Mouse (Mus musculus): ENCODE results near the gene Tspan4. TPM values are rescaled to one million over a fixed set of nuclear protein-coding genes. Genes with fewer than 3 reads are reported as not detected.
A peak's percentile ranks its signal among the peaks of the same experiment; 100 is the strongest.
"Not testable (repeated sequence)": the region's sequence is repeated elsewhere in the genome, so short reads cannot be mapped to it uniquely, and the experiment has no call there.

Gene Tspan4
- polyA plus RNA-seq, 1 experiment = 15.7 TPM

- Histone ChIP-seq H3K27me3 (ENCODE audit: control insufficient read depth, insufficient read depth, low read length) (no peaks in the 10 kb centered on the region), H3K27ac (ENCODE audit: insufficient read depth, low read depth, low read length) (no peak overlapping the region), H3K4me1 (ENCODE audit: control insufficient read depth, insufficient read depth, insufficient read length, low read length) (peaks cover 23% of the 10 kb centered on the region), H3K4me3 (ENCODE audit: low read depth, low read length) (no peak overlapping the region), H3K36me3 (ENCODE audit: control insufficient read depth, insufficient read depth, low read length) (no peaks in the 10 kb centered on the region)
- no peak for TF ChIP-seq POLR2A (IDR thresholded peaks at IDR 0.05; ENCODE audit: low read depth, low read length)
- peak; percentile 90; the same call in 1 of the 2 replicates for TF ChIP-seq CTCF (IDR thresholded peaks at IDR 0.05; ENCODE audit: extremely low read depth, insufficient read length, insufficient replicate concordance, low read depth, low read length)
- 18% methylated on average over 6 of the region's 6 CpGs for WGBS
Measured at GRCm38 (mm10) chr7:141440613-141441012, 34.4 kb upstream of the Tspan4 start.

DNA sequence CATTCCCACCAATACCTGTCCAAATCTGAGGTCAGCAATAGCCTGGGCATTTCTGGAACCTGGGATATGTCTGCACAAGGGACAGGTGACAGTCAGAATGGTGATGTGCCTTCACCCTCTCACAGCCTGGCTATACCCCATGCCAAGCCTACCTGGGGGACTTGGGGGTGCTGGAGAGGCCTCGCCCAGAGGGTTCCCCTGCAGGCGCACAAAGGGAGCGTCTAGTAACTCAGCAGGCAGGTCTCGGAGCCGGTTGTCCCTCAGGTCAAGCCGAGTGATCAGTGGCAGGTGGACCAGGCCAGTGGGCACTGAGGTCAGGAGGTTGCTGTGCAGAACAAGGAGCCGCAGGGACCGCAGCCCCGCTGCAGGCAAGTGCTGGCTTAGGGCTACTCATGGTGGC is 33.6 kb upstream of the Tspan4 start:
- WGBS = 96% methylated on average over 9 of the region's 9 CpGs
- TF ChIP-seq POLR2A (IDR thresholded peaks at IDR 0.05; ENCODE audit: low read depth, low read length) (no peak), CTCF (IDR thresholded peaks at IDR 0.05; ENCODE audit: extremely low read depth, insufficient read length, insufficient replicate concordance, low read depth, low read length) (no peak)
- Histone ChIP-seq H3K4me1 (ENCODE audit: control insufficient read depth, insufficient read depth, insufficient read length, low read length) (peaks cover 15% of the 10 kb centered on the region), H3K27me3 (ENCODE audit: control insufficient read depth, insufficient read depth, low read length) (no peaks in the 10 kb centered on the region), H3K27ac (ENCODE audit: insufficient read depth, low read depth, low read length) (no peak overlapping the region), H3K36me3 (ENCODE audit: control insufficient read depth, insufficient read depth, low read length) (no peaks in the 10 kb centered on the region), H3K4me3 (ENCODE audit: low read depth, low read length) (no peak overlapping the region)

DNA sequence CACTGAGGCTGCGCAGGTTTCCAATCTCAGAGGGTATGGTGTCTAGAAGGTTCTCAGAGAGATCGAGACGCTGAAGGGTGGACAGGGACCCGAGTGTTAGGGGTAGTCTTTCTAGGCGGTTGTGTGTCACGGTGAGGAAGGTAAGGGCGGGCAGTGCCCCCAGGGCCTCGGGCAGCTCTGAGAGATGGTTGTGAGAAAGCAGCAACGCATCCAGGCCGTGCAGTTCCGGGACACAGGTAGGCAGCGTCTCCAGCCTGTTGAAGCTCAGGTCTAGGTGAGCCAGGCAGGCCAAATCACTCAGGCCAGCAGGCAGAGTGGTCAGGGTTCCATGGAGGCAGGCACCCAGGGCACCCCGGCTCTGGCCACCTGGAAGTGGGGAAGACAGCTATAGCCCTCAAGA is 32.8 kb upstream of the Tspan4 start:
- peaks cover 14% of the 10 kb centered on the region for H3K4me1 ChIP-seq (ENCODE audit: control insufficient read depth, insufficient read depth, insufficient read length, low read length)
- 89% methylated on average over 13 of the region's 13 CpGs for WGBS

DNA sequence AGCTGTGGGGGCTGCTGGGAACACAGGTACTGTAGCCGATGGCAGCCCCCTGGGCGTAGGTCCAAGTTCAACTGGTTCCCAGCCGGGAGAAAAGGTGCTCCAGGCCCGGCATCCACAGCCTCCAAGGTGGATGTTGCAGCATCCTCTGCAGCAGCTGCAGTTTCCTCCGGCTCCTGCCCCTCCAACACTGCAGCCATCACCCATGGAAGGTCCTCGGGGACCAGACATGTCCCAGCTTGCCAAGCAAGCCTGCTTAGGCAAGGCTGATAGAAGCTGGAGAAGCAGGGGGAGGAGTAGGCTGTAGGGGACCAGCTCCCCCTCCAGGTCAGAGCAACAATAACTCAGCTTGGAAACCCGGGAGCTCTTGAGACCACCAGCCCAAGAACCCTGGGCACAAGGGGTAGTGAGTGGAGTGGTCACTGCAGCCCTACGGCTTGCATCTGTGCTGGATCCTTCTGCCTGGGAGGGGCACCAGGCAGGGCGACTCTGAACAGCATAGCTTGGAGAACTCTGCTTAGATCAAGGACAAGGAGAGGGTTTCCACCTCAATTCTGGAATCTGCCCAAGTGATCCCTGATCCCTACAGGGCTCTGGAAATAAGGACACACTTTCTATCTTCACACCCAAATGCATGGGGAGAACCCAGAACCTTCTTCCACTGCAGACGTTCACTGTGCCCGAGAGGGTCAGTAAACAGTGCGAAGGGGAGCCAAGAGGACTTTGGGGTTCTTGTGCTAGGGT is 31.8 kb upstream of the Tspan4 start:
- Histone ChIP-seq H3K4me1 (ENCODE audit: control insufficient read depth, insufficient read depth, insufficient read length, low read length) (peaks cover 14% of the 10 kb centered on the region), H3K27ac (ENCODE audit: insufficient read depth, low read depth, low read length) (0 out of 2 replicates have a peak overlapping the region, but pooled peaks have one; percentile 8), H3K36me3 (ENCODE audit: control insufficient read depth, insufficient read depth, low read length) (no peaks in the 10 kb centered on the region), H3K4me3 (ENCODE audit: low read depth, low read length) (peak overlapping the region; percentile 82), H3K27me3 (ENCODE audit: control insufficient read depth, insufficient read depth, low read length) (no peaks in the 10 kb centered on the region)
- 4% methylated on average over 12 of the region's 12 CpGs for WGBS
- TF ChIP-seq POLR2A (IDR thresholded peaks at IDR 0.05; ENCODE audit: low read depth, low read length) (no peak), CTCF (IDR thresholded peaks at IDR 0.05; ENCODE audit: extremely low read depth, insufficient read length, insufficient replicate concordance, low read depth, low read length) (peak; percentile 36; the same call in 1 of the 2 replicates)

More for the DNA sequence above, 32.8 kb upstream of the Tspan4 start:
- Histone ChIP-seq H3K36me3 (ENCODE audit: control insufficient read depth, insufficient read depth, low read length) (no peaks in the 10 kb centered on the region), H3K27ac (ENCODE audit: insufficient read depth, low read depth, low read length) (no peak overlapping the region), H3K27me3 (ENCODE audit: control insufficient read depth, insufficient read depth, low read length) (no peaks in the 10 kb centered on the region), H3K4me3 (ENCODE audit: low read depth, low read length) (no peak overlapping the region)
- no peak for TF ChIP-seq CTCF (IDR thresholded peaks at IDR 0.05; ENCODE audit: extremely low read depth, insufficient read length, insufficient replicate concordance, low read depth, low read length)
- no peak for TF ChIP-seq POLR2A (IDR thresholded peaks at IDR 0.05; ENCODE audit: low read depth, low read length)

GRCm38 (mm10) chr7:141443828-141444237 is 31.2 kb upstream of the Tspan4 start, which contains the start of gene Pidd1:
Gene Pidd1 (minus strand): TSS chr7:141444025.
- TF ChIP-seq POLR2A (IDR thresholded peaks at IDR 0.05; ENCODE audit: low read depth, low read length) = peak; percentile 43; the same call in 1 of the 2 replicates
- no peak for TF ChIP-seq CTCF (IDR thresholded peaks at IDR 0.05; ENCODE audit: extremely low read depth, insufficient read length, insufficient replicate concordance, low read depth, low read length)
- H3K36me3 ChIP-seq (ENCODE audit: control insufficient read depth, insufficient read depth, low read length) = peaks cover 4% of the 10 kb centered on the region
- peak within 1 kb of the TSS; percentile 64 for H3K27ac ChIP-seq (ENCODE audit: insufficient read depth, low read depth, low read length)
- peaks cover 17% of the 10 kb centered on the region for H3K4me1 ChIP-seq (ENCODE audit: control insufficient read depth, insufficient read depth, insufficient read length, low read length)
- peak within 1 kb of the TSS; percentile 82 for H3K4me3 ChIP-seq (ENCODE audit: low read depth, low read length)
- H3K27me3 ChIP-seq (ENCODE audit: control insufficient read depth, insufficient read depth, low read length) = no peaks in the 10 kb centered on the region
- under 1% methylated on average over 25 of the region's 25 CpGs for WGBS

- 54% methylated on average over 3 of the region's 3 CpGs for WGBS
- H3K36me3 ChIP-seq (ENCODE audit: control insufficient read depth, insufficient read depth, low read length) = peaks cover 20% of the 10 kb centered on the region
- not testable (repeated sequence) for H3K27ac ChIP-seq (ENCODE audit: insufficient read depth, low read depth, low read length); H3K4me3 ChIP-seq (ENCODE audit: low read depth, low read length); H3K27me3 ChIP-seq (ENCODE audit: control insufficient read depth, insufficient read depth, low read length)
- peaks cover 12% of the 10 kb centered on the region for H3K4me1 ChIP-seq (ENCODE audit: control insufficient read depth, insufficient read depth, insufficient read length, low read length)
Measured at GRCm38 (mm10) chr7:141446374-141446773, 28.7 kb upstream of the Tspan4 start.

- peak within 1 kb of the TSS; percentile 78 for H3K4me3 ChIP-seq (ENCODE audit: low read depth, low read length)
- peaks cover 25% of the 10 kb centered on the region for H3K36me3 ChIP-seq (ENCODE audit: control insufficient read depth, insufficient read depth, low read length)
- H3K4me1 ChIP-seq (ENCODE audit: control insufficient read depth, insufficient read depth, insufficient read length, low read length) = peaks cover 12% of the 10 kb centered on the region
- WGBS = under 1% methylated on average over 63 of the region's 63 CpGs
- TF ChIP-seq POLR2A (IDR thresholded peaks at IDR 0.05; ENCODE audit: low read depth, low read length) (peak; percentile 88), CTCF (IDR thresholded peaks at IDR 0.05; ENCODE audit: extremely low read depth, insufficient read length, insufficient replicate concordance, low read depth, low read length) (no peak)
- H3K27me3 ChIP-seq (ENCODE audit: control insufficient read depth, insufficient read depth, low read length) = no peaks in the 10 kb centered on the region
- H3K27ac ChIP-seq (ENCODE audit: insufficient read depth, low read depth, low read length) = peak within 1 kb of the TSS; percentile 91
Measured at GRCm38 (mm10) chr7:141447110-141447991, 27.7 kb upstream of the Tspan4 start, which contains the start of gene Rplp2. Gene Rplp2 (plus strand): TSS chr7:141447370.

Measured in small intestine, adult 2 months (tissue).